Mouse (Mus musculus): ENCODE data around the gene Tmem184c.

Gene Tmem184c

DNA sequence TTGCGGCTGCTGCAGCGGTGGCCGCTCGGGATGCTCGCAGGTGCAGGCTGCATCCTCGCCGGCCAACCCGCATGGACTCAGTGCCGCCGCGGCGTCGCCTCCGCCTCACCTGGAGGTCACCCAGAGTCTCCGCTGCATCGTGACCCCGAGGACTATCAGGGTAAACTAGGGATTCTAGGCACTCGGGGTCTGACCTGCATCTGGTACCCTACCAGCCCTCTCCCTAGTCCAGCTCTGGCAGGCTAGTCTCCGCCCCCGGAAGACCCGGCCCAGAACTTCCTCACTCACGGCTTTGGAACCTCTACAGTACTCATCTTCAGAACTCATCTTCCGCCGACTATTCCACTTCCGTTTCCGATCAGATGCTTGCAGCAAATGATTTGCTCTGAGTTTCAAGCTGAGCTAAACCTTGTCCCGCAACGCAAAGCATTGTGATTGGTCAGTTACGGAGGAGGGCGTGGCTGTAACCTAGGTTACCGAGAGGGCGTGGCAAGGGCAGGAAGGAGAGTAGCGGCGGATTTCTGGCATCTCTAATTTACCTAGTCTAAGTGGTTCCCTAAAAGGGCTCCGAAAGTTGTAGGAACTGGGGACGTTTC is at the start of gene Tmem184c:
Tmem184c (minus strand) TSS at position 325 of the 596 bp plus-strand sequence.
- peak; percentile 91 for DNase-seq (ENCODE audit: extremely low read depth, insufficient read length, low spot score)

DNA sequence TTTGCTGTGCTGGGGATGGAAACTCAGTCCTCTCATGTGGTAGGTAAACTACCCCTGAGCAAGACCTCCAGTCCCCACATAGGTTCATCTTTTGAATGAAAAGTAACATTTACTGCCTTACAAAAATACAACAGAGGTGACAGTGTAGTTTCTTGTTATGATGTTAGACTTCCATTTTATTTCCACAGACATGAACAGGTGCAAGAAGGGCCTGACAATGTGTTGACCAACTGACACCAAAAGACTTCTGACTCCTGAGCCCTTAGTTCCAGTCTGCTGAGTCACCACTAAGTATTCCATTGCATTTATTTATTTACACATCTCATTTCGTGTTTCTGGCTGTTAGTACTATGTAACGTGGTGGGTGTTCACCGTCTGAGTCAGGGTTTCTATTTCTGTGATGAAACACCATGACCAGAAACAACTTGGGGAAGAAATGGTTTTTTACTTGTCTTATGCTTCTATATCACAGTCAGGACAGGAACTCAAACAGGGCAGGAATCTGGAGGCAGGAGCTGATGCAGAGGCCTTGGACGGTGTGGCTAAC is 49.1 kb upstream of the Tmem184c start:
- DNase-seq (ENCODE audit: extremely low read depth, insufficient read length, low spot score): peak; percentile 24

DNA sequence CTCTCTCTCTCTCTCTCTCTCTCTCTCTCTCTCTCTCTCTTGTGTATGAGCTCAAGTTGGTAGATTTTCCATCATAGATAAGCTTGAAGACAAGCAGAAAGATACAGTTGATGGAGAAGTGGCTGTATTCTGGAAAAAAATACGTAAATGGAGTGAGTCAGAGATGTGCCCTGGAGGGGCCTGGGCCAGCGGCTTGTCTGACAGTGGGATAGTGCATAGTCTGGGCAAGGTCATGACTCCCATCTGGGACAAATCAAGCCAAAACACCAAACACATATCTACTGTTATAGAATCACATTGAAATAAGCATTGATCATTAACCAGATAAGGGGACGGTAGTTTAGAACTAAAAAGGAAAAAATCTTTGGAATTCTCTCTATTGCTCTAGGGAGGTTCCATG is 47.9 kb upstream of the Tmem184c start:
- DNase-seq (ENCODE audit: extremely low read depth, insufficient read length, low spot score): no peak

DNA sequence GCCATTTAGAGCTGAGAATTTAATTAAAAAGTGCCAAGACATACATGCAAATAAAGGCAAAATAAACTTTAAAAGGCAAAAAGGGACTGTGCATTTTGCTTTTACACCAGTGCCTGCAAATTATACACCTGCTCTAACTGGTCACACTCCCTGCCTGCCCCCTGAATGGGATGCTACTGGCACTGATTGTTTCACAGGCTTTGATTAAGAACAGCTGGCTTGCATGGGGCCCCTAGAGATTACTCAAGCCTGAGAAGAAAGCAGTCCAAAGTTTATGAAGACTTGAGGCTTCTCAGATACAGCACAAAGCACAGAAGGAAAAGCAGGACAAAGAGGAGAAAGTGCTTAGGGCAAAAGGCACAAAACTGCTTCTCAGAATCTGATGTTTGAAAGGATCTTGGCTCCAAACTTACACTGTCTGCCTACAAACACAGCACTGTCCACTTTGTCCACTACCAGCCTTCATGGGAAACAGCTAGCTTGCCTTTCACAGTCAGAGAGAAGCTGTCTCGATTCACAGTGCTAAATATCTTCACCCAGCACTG is 40.2 kb upstream of the Tmem184c start:
- DNase-seq (ENCODE audit: extremely low read depth, insufficient read length, low spot score): no peak

DNA sequence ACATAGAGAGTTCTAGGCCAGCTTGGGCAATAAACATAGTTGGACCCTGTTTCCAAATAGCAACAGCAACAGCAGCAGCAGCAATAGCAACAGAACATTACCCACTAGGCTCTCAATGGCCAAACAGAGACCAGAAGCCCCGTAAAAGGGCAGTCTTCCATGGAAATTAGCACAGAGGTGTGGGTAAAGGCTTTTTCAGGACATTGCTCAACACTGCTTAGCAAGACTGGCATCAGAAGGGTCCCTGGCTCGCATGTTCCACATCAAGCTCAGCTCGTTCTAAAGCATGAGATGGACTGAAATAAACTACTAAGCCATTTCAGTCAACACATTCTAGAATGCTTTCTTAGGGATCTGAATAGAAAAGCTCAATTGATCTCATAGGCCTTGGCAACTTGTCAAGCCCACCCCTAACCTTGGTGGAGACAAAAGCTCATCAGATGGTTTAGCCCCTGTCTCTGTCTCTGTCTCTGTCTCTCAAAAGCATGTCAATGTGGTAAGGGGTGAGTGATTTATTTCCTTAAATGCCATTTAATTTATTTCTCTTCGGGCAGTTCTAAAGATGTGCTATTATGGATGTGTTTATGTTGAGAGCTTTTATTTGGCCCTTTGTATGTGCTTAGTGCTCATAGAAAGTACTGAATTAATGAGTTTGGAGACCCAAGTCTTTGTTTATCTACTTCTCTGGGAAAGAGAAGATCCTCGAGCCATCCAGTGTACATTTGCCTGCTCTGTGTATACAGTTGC is 29.8 kb upstream of the Tmem184c start:
- DNase-seq (ENCODE audit: extremely low read depth, insufficient read length, low spot score): no peak

DNA sequence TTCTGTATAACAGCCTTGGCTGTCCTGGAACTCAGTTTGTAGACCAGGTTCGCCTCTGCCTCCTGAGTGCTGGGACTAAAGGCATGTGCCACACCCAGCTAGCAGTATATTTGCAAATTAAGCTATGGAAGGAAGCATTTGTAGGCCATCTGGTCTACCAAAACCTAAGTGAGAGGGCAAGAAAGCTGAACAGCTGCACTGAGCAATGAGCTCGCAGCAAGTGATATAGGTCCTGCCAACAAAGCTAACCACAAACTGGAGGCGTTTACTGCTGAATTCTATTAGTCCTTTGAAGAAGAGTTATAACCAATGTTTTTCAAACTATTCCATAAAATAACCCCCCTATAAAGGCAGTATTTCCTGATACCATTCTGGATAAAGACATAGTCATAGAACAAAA is 27.1 kb upstream of the Tmem184c start:
- no peak for DNase-seq (ENCODE audit: extremely low read depth, insufficient read length, low spot score)

DNA sequence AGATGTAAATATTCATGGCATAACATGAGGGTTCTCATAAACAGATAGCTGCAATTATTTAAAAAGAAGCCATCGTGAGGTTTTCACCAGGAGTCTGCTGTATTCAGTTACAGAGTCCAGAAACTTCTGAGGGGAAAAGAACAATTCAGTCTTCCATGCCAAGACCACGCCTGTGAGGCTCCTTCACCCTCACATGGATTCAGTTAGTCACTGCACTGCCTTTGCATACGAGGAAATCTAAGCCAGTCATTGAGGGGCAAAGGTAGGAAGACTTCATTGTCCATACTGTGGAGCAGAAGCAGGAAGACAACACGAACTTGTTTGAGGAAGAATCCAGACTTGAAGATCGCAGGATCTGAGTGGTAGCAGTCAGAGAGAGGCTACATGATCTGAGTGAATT is 23.5 kb upstream of the Tmem184c start:
- DNase-seq (ENCODE audit: extremely low read depth, insufficient read length, low spot score): no peak

- no peak for DNase-seq (ENCODE audit: extremely low read depth, insufficient read length, low spot score)
Observed at GRCm38 (mm10) chr8:77633211-77633610, 22.7 kb upstream of the Tmem184c start.

- no peak for DNase-seq (ENCODE audit: extremely low read depth, insufficient read length, low spot score)
Observed at GRCm38 (mm10) chr8:77630691-77631090, 20.2 kb upstream of the Tmem184c start.

DNA sequence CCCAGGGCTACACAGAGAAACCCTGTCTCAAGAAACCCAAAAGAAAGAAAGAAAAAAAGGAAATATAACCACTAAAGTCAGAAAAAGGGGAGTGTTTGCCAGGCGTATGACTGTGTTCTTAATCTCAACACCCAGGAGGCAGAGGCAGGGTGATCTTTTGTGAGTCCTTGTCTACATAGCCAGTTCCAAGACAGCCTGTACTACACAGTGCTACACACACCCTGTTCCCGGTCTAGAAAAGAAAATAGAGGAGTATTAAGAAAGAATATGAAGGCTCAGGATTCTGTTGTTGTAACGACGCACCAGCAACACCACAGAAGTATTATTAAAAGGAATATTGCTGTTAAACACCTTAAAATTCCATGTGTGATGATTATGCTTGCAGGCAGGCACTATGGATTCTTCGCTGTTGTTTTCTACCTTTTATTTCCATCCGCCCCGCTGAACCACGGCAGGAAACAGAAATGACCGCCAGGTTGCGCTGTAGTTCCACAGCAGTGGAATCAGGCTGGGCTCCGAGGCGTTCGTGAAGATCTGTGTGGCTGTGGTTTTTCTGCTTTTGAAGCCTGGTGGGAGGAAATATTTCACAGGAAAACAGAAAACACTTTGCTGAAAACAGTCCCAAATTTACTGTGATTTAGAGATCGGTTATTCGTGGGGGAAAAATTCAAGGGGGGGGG is 19.5 kb upstream of the Tmem184c start:
- DNase-seq (ENCODE audit: extremely low read depth, insufficient read length, low spot score): peak; percentile 41

GRCm38 (mm10) chr8:77623677-77624209 is 13.2 kb upstream of the Tmem184c start:
- no peak for DNase-seq (ENCODE audit: extremely low read depth, insufficient read length, low spot score)

DNA sequence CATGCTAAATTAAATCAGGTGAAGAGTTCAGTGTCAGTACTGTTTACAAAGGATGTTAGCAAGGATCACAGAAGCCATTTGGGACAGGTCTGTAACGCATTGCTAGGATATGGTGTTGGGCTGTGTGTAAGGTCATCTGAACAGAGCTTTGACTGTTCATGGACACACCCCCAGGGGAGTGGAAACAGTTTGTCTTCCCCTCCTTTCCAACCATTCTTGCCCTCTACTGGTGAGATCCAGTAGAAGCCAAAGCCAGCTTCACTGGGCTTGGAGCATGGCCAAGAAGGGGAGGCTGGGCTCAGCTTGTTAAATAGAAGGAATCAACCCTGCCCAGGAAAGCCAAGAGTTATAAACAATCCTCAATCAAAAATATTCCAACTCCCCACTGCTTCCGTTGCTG is 7.4 kb upstream of the Tmem184c start:
- peak; percentile 17 for DNase-seq (ENCODE audit: extremely low read depth, insufficient read length, low spot score)

DNA sequence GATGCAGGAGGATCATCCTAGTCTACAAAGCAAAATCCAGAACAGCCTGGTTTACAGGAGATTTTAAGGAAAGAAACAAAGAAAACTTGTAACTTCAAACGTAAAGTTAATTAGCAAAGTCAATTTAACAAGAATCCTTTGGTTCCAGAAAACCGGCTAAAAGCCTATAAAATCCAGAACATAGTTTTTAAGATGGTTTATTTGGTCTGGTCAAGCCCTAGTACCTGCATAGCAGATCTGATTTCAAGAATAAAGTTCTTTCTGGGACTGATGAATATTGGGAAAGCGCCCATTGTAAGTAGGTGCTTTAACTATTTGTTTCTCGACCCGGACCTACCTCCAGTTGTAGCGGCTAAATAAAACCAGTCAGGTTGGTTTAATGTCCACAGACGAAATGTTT is 877 bp downstream of the Tmem184c start:
- no peak for DNase-seq (ENCODE audit: extremely low read depth, insufficient read length, low spot score)

- no peak for DNase-seq (ENCODE audit: extremely low read depth, insufficient read length, low spot score)
Observed at GRCm38 (mm10) chr8:77584174-77584573, 26.3 kb downstream of the Tmem184c start.

DNA sequence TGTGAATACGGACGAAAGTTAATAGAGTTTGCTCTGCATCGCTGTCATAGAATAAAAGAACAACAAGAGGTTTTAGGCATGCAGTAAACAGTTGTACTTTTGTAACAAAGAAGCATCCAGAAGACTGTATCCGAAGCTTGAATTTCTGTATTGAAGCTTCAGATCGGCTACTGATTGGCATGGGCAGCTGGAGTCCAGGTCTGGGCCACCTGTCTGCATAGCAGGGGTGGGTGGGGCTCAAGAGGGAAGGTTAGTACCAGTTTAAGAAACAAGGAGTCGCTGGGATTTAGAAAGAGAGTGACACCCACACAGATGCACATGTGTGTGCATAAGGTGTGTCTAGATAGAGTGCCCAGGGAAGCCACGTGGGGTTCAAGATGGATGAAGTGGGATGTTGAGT is 32.8 kb downstream of the Tmem184c start:
- DNase-seq (ENCODE audit: extremely low read depth, insufficient read length, low spot score): no peak

- DNase-seq (ENCODE audit: extremely low read depth, insufficient read length, low spot score): no peak
Observed at GRCm38 (mm10) chr8:77574229-77574628, 36.3 kb downstream of the Tmem184c start.

- no peak for DNase-seq (ENCODE audit: extremely low read depth, insufficient read length, low spot score)
Observed at GRCm38 (mm10) chr8:77561441-77561840, 49.1 kb downstream of the Tmem184c start.

- no peak for DNase-seq (ENCODE audit: extremely low read depth, insufficient read length, low spot score)
Observed at GRCm38 (mm10) chr8:77552491-77552890, 58.0 kb downstream of the Tmem184c start.

DNA sequence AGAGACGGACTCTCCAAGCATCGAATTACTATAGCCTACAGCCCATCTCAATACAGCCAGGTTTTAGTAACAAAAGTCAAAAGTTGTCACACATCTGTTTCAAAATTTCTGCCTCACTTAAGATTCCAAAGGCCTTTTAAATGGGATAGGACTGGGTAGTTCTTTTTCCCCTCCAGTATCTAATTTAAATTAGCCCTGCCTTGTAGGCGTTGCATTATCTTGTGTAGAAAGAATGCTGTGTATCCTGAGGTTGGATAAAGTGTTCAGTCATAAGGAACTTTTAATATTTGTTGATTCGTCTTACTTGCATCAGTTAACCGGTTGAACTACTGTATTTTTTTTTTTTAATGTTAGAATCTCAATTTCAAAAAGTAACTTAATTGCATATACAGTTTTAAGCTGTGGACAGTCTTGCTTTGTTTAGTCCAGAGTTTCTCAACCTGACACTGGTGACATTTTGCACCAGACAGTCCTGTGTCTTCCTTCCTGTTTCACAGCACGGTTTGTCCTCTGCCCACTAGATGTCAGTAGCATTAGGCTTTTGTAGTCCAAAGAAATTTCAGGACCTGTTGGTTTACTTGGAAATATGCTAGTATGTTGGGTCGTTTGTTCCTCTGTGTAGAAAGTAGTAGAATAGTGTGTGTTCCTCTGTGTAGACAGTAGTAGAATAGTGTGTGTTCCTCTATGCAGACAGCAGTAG is 60.5 kb downstream of the Tmem184c start:
- peak; percentile 31 for DNase-seq (ENCODE audit: extremely low read depth, insufficient read length, low spot score)

- DNase-seq (ENCODE audit: extremely low read depth, insufficient read length, low spot score): peak; percentile 94
Observed at GRCm38 (mm10) chr8:77549121-77549706, 61.3 kb downstream of the Tmem184c start, which contains the start of gene Prmt9. Gene Prmt9, plus strand, starts transcription at chr8:77549397.
